Mouse (Mus musculus) liver, postnatal 0 days (tissue): ENCODE data around the gene Ugt1a5.

Experiments
- CTCF ChIP-seq: sonication (generic); IDR thresholded peaks from 2 replicates; pipeline ENCODE4 v1.5.1; 2016; ENCODE audit warnings: antibody characterized with exemption, low read depth
- EP300 ChIP-seq: IDR thresholded peaks from 2 replicates; pipeline ENCODE4 v1.6.1; 2016; ENCODE audit warnings: antibody characterized with exemption, low read depth, mild to moderate bottlenecking

DNA sequence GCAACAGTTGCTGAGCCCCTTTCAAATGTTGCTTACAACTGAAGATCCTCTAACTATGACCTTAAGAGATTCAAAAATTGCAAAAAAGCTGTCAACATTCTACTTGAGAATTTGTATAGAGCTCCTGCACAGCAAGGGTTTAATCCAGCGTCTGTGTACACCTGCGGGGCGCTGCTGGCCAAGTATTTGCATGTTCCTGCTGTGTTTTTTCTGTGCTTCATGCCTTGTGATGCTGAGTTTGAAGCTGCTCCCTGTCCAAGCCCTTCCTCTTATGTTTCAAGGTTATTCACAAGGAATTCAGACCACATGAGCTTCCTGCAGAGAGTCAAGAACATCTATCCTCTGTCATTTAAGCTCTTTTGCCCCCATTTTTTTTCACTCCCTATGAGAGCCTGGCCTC lies 26.3 kb downstream of the Ugt1a5 start:
- TF ChIP-seq CTCF (no peak), EP300 (no peak)
